Mouse (Mus musculus) CH12.LX (cell line): ENCODE measurements around the gene Gltpd2. TPM values are rescaled to one million over a fixed set of nuclear protein-coding genes. Genes with fewer than 3 reads are reported as not detected.

Source experiments
- DNase-seq: peaks from one replicate; pipeline ENCODE4 v3.0.0-alpha.2; 2013; ENCODE audit errors: extremely low read depth
- H3K27ac ChIP-seq: 2 replicates; pipeline ENCODE4 v1.5.1; 2012; ENCODE audit warnings: low read depth, mild to moderate bottlenecking, control low read depth, moderate library complexity; ENCODE audit not compliant: insufficient read depth
- H3K27me3 ChIP-seq: replicated peaks from 2 replicates; pipeline ENCODE3; 2012; ENCODE audit warnings: inconsistent platforms
- H3K36me3 ChIP-seq, 2 experiments: replicated peaks in 1 of 2; 2 replicates each; pipeline versions ENCODE3 to v1.6.1; 2012; ENCODE audit warnings: inconsistent platforms in 1 of 2, low read length in 1 of 2, mild to moderate bottlenecking in 1 of 2, mixed read lengths in 1 of 2, moderate library complexity in 1 of 2; ENCODE audit not compliant: control insufficient read depth in 1 of 2, insufficient read depth in 1 of 2
- H3K4me1 ChIP-seq, 2 experiments: 2 replicates each; pipeline ENCODE4 v1.6.1; 2012; ENCODE audit warnings: inconsistent platforms in 1 of 2, moderate library complexity in 1 of 2; ENCODE audit not compliant: insufficient read depth in 2 of 2, control insufficient read depth in 1 of 2
- H3K4me2 ChIP-seq: 2 replicates; pipeline ENCODE4 v1.6.1; 2012; ENCODE audit warnings: low read depth, mild to moderate bottlenecking, control low read depth; ENCODE audit not compliant: poor library complexity, insufficient read depth, severe bottlenecking
- H3K4me3 ChIP-seq, 3 experiments: fragments of 150-350 bp in 1 of 3; sonication (generic) in 1 of 3; replicated peaks in 1 of 3; 2 replicates each; pipeline versions ENCODE3 to v1.5.1; 2011 to 2012; ENCODE audit warnings: low read depth in 2 of 3, low read length in 2 of 3, mild to moderate bottlenecking in 2 of 3, moderate library complexity in 2 of 3, control low read depth in 1 of 3, improper control_type of control experiment in 1 of 3, inconsistent platforms in 1 of 3, mixed read lengths in 1 of 3; ENCODE audit not compliant: poor library complexity in 1 of 3
- H3K79me2 ChIP-seq: replicated peaks from 2 replicates; pipeline ENCODE4 v1.6.1; 2012; ENCODE audit warnings: mild to moderate bottlenecking, moderate library complexity; ENCODE audit not compliant: control insufficient read depth, poor library complexity, insufficient read depth, severe bottlenecking; ENCODE audit errors: extremely low read depth
- H3K9ac ChIP-seq: 2 replicates; pipeline ENCODE4 v1.6.1; 2012; ENCODE audit warnings: low read depth, mild to moderate bottlenecking, control low read depth, moderate library complexity; ENCODE audit not compliant: insufficient read depth
- H3K9me3 ChIP-seq: replicated peaks from 2 replicates; pipeline ENCODE3; 2012; ENCODE audit warnings: low read length, inconsistent platforms, mixed read lengths
- CHD2 ChIP-seq: IDR thresholded peaks from 2 replicates; pipeline ENCODE4 v1.6.1; 2011; ENCODE audit warnings: low read length, improper control_type of control experiment
- CTCF ChIP-seq, 2 experiments: IDR thresholded peaks in 1 of 2; conservative IDR thresholded peaks in 1 of 2; 2 replicates each; pipeline ENCODE4 v1.5.1; 2011 to 2012; ENCODE audit warnings: low read depth in 2 of 2, low read length in 2 of 2, improper control_type of control experiment in 1 of 2, inconsistent platforms in 1 of 2, mild to moderate bottlenecking in 1 of 2, moderate library complexity in 1 of 2
- E2F4 ChIP-seq: IDR thresholded peaks from 2 replicates; pipeline ENCODE4 v1.6.1; 2011; ENCODE audit warnings: low read depth, low read length, improper control_type of control experiment; ENCODE audit not compliant: insufficient replicate concordance
- ELF1 ChIP-seq: IDR thresholded peaks from 2 replicates; pipeline ENCODE4 v1.6.1; 2014; ENCODE audit warnings: low read depth, mild to moderate bottlenecking, inconsistent platforms, low read length, improper control_type of control experiment
- ETS1 ChIP-seq: conservative IDR thresholded peaks from 2 replicates; pipeline ENCODE4 v1.6.1; 2012; ENCODE audit warnings: low read depth, mild to moderate bottlenecking, inconsistent platforms, low read length, improper control_type of control experiment, moderate library complexity
- GABPA ChIP-seq: IDR thresholded peaks from 2 replicates; pipeline ENCODE4 v1.6.1; 2012; ENCODE audit warnings: low read depth, low read length, improper control_type of control experiment, inconsistent platforms; ENCODE audit not compliant: insufficient replicate concordance
- HCFC1 ChIP-seq: IDR thresholded peaks from 2 replicates; pipeline ENCODE4 v1.6.1; 2012; ENCODE audit warnings: low read depth, mild to moderate bottlenecking, inconsistent platforms, low read length, improper control_type of control experiment
- IRF4 ChIP-seq: IDR thresholded peaks from 2 replicates; pipeline ENCODE4 v1.6.1; 2014; ENCODE audit warnings: low read depth, mild to moderate bottlenecking, inconsistent platforms, low read length, improper control_type of control experiment
- JUND ChIP-seq: conservative IDR thresholded peaks from 2 replicates; pipeline ENCODE4 v1.6.1; 2011; ENCODE audit warnings: low read depth, low read length, improper control_type of control experiment
- MAFK ChIP-seq: IDR thresholded peaks from 2 replicates; pipeline ENCODE4 v1.6.1; 2011; ENCODE audit warnings: low read length, improper control_type of control experiment; ENCODE audit not compliant: insufficient replicate concordance
- MAX ChIP-seq: IDR thresholded peaks from 2 replicates; pipeline ENCODE4 v1.6.1; 2011; ENCODE audit warnings: low read length, improper control_type of control experiment
- MAZ ChIP-seq: IDR thresholded peaks from 2 replicates; pipeline ENCODE4 v1.6.1; 2012; ENCODE audit warnings: low read depth, mild to moderate bottlenecking, inconsistent platforms, low read length, improper control_type of control experiment, moderate library complexity
- MEF2A ChIP-seq: IDR thresholded peaks from 2 replicates; pipeline ENCODE4 v1.6.1; 2014; ENCODE audit warnings: low read depth, mild to moderate bottlenecking, inconsistent platforms, low read length, improper control_type of control experiment, borderline replicate concordance
- MXI1 ChIP-seq: IDR thresholded peaks from 2 replicates; pipeline ENCODE4 v1.6.1; 2011; ENCODE audit warnings: mild to moderate bottlenecking, low read depth, low read length, improper control_type of control experiment
- NRF1 ChIP-seq: IDR thresholded peaks from 2 replicates; pipeline ENCODE4 v1.6.1; 2014; ENCODE audit warnings: low read depth, mild to moderate bottlenecking, inconsistent platforms, low read length, improper control_type of control experiment, moderate library complexity
- RCOR1 ChIP-seq: conservative IDR thresholded peaks from 2 replicates; pipeline ENCODE4 v1.6.1; 2012; ENCODE audit warnings: low read depth, mild to moderate bottlenecking, inconsistent platforms, low read length, improper control_type of control experiment
- SIN3A ChIP-seq: IDR thresholded peaks from 2 replicates; pipeline ENCODE4 v1.6.1; 2012; ENCODE audit warnings: low read length, improper control_type of control experiment, inconsistent platforms
- SMC3 ChIP-seq: IDR thresholded peaks from 2 replicates; pipeline ENCODE4 v1.6.1; 2011; ENCODE audit warnings: low read depth, low read length, improper control_type of control experiment
- USF1 ChIP-seq: IDR thresholded peaks from 2 replicates; pipeline ENCODE4 v1.6.1; 2014; ENCODE audit warnings: low read depth, mild to moderate bottlenecking, inconsistent platforms, low read length, improper control_type of control experiment
- ZKSCAN1 ChIP-seq: IDR thresholded peaks from 2 replicates; pipeline ENCODE4 v1.6.1; 2012; ENCODE audit warnings: low read depth, inconsistent platforms, low read length, improper control_type of control experiment, borderline replicate concordance
- ZNF384 ChIP-seq: IDR thresholded peaks from 2 replicates; pipeline ENCODE4 v1.6.1; 2012; ENCODE audit warnings: low read depth, low read length, improper control_type of control experiment, inconsistent platforms
- dilution Hi-C: fragments of 300-500 bp; cut with MboI; formaldehyde crosslinking; loops from 2 replicates; pipeline ENCODE4 v1.14.3; 2020; ENCODE audit warnings: low sequenced_read_pairs; ENCODE audit not compliant: extremely low pct_unique_long_range_greater_than_20kb, extremely low pct_ligation_motif_present
- in situ Hi-C: fragments of 300-500 bp; cut with MboI; formaldehyde crosslinking; loops from 3 replicates; pipeline ENCODE4 v1.14.3; 2019; ENCODE audit warnings: low sequenced_read_pairs, low pct_ligation_motif_present, low pct_unique_long_range_greater_than_20kb, mixed read lengths
- polyA plus RNA-seq: library from polyadenylated mRNA; unstranded; fragments of >175 nt; gene quantifications from 2 replicates; pipeline ENCODE4 v1.2.1, GENCODE M21; 2012; ENCODE audit warnings: low read depth; ENCODE audit not compliant: insufficient read length
- total RNA-seq, 2 experiments: library from RNA; depleted of rRNA; stranded (reverse); fragments of 300-350 nt in 1 of 2; fragments of >200 nt in 1 of 2; gene quantifications; 2 replicates each; pipeline ENCODE4 v1.2.3; 2012 to 2014

Gene Gltpd2
- total RNA-seq (2012; rRNA removed), result not detected in 2 replicates
- not detected in 2 replicates for total RNA-seq (2014; rRNA removed)
- 0.19 TPM in 1 of 2 replicates, not detected in the other for polyA plus RNA-seq

GRCm38 (mm10) chr11:70518923-70519322 lies at the start of gene Gltpd2:
Gltpd2 (plus strand) TSS chr11:70519196.
- H3K4me3 ChIP-seq, result no peak within 1 kb of the TSS
- no peak for DNase-seq
- no peak within 1 kb of the TSS for H3K4me2 ChIP-seq
- H3K4me1 ChIP-seq, result peaks cover 5 to 22% of the 10 kb centered on the region in 2 experiments
- H3K27me3 ChIP-seq, result no peaks in the 10 kb centered on the region
- TF ChIP-seq MAZ, result no peak
- TF ChIP-seq, all 38 proteins: peak for 0
- dilution Hi-C loops (no loop called here), in situ Hi-C loops (loop anchor here (5.0 kb wide), 2 partner anchors 88 to 243 kb away; partner anchors contain the start of gene Zfp3)
- no peaks in the 10 kb centered on the region for H3K36me3 ChIP-seq
- no peaks in the 10 kb centered on the region for H3K79me2 ChIP-seq
- H3K27ac ChIP-seq, result no peak within 1 kb of the TSS
- H3K9me3 ChIP-seq, result no peaks in the 10 kb centered on the region
- H3K9ac ChIP-seq, result no peak within 1 kb of the TSS

GRCm38 (mm10) chr11:70469764-70470163 lies 49.2 kb upstream of the Gltpd2 start:
- DNase-seq, result no peak
- H3K79me2 ChIP-seq, result no peaks in the 10 kb centered on the region
- peaks cover 0 to 14% of the 10 kb centered on the region in 2 experiments; a peak in 2 of 4 replicates for H3K4me1 ChIP-seq
- no peak overlapping the region for H3K9ac ChIP-seq
- in situ Hi-C loops (no loop called here), dilution Hi-C loops (no loop called here)
- no peaks in the 10 kb centered on the region for H3K9me3 ChIP-seq
- TF ChIP-seq MXI1, result no peak
- TF ChIP-seq MAX, result no peak
- no peak for TF ChIP-seq MAFK
- TF ChIP-seq USF1, result no peak
- TF ChIP-seq CTCF (conservative IDR thresholded peaks at IDR 0.05 in 1 of 2, IDR thresholded peaks at IDR 0.05 in 1 of 2; ENCODE audit: low read depth in 2 of 2, low read length in 2 of 2), result no peak
- TF ChIP-seq E2F4, result no peak
- TF ChIP-seq MEF2A, result no peak
- TF ChIP-seq JUND, result no peak
- no peak for TF ChIP-seq NRF1
- no peak for TF ChIP-seq SMC3
- TF ChIP-seq RCOR1, result no peak
- no peak for TF ChIP-seq IRF4
- no peak for TF ChIP-seq ZNF384
- no peak for TF ChIP-seq ETS1
- no peak for TF ChIP-seq GABPA
- no peak for TF ChIP-seq HCFC1
- TF ChIP-seq CHD2, result no peak
- TF ChIP-seq ELF1, result no peak
- no peak for TF ChIP-seq ZKSCAN1
- no peak for TF ChIP-seq SIN3A
- no peak overlapping the region for H3K27ac ChIP-seq
- H3K4me2 ChIP-seq, result no peak overlapping the region
- no peak overlapping the region for H3K4me3 ChIP-seq
- H3K27me3 ChIP-seq, result no peaks in the 10 kb centered on the region
- H3K36me3 ChIP-seq, result no peaks in the 10 kb centered on the region
